Mouse (Mus musculus) MEL (cell line): ENCODE data around the gene Smg8. TPM values are rescaled to one million over a fixed set of nuclear protein-coding genes. Genes with fewer than 3 reads are reported as not detected.
A peak's percentile ranks its signal among the peaks of the same experiment; 100 is the strongest.

Source experiments
- DNase-seq: peaks from one replicate; pipeline ENCODE4 v3.0.0; 2011; ENCODE audit warnings: low read depth, low spot score
- H3K27ac ChIP-seq: 2 replicates; pipeline ENCODE4 v1.5.1; 2012; ENCODE audit warnings: low read depth, mild to moderate bottlenecking, control low read depth, low read length, moderate library complexity; ENCODE audit not compliant: control insufficient read depth
- H3K27me3 ChIP-seq, 2 experiments: fragments of 150-350 bp in 1 of 2; sonication (generic) in 1 of 2; 2 replicates each; pipeline ENCODE4 v1.6.1; 2012; ENCODE audit warnings: low read length in 2 of 2, mild to moderate bottlenecking in 2 of 2, improper control_type of control experiment in 1 of 2, moderate library complexity in 1 of 2; ENCODE audit not compliant: insufficient read depth in 2 of 2, control insufficient read depth in 1 of 2
- H3K36me3 ChIP-seq, 2 experiments: 2 replicates each; pipeline ENCODE4 v1.6.1; 2012 to 2014; ENCODE audit warnings: low read length in 2 of 2, improper control_type of control experiment in 1 of 2, inconsistent platforms in 1 of 2, mild to moderate bottlenecking in 1 of 2; ENCODE audit not compliant: insufficient read depth in 2 of 2, control insufficient read depth in 1 of 2
- H3K4me1 ChIP-seq, 2 experiments: fragments of 150-350 bp in 1 of 2; sonication (generic) in 1 of 2; 2 replicates each; pipeline ENCODE4 v1.6.1; 2012; ENCODE audit warnings: low read length in 2 of 2, improper control_type of control experiment in 1 of 2, mild to moderate bottlenecking in 1 of 2; ENCODE audit not compliant: insufficient read depth in 2 of 2, control insufficient read depth in 1 of 2
- H3K4me3 ChIP-seq, 2 experiments: fragments of 150-350 bp in 1 of 2; sonication (generic) in 1 of 2; 2 replicates each; pipeline ENCODE4 v1.5.1; 2012; ENCODE audit warnings: low read depth in 2 of 2, low read length in 2 of 2, mild to moderate bottlenecking in 2 of 2, moderate library complexity in 2 of 2, control low read depth in 1 of 2, improper control_type of control experiment in 1 of 2; ENCODE audit not compliant: control insufficient read depth in 1 of 2, insufficient read depth in 1 of 2
- H3K79me2 ChIP-seq: 2 replicates; pipeline ENCODE4 v1.6.1; 2012; ENCODE audit warnings: mild to moderate bottlenecking, low read length, moderate library complexity; ENCODE audit not compliant: control insufficient read depth, poor library complexity, insufficient read depth
- H3K9ac ChIP-seq: 2 replicates; pipeline ENCODE4 v1.6.1; 2012; ENCODE audit warnings: low read depth, mild to moderate bottlenecking, control low read depth, low read length, moderate library complexity; ENCODE audit not compliant: control insufficient read depth, poor library complexity, severe bottlenecking
- H3K9me3 ChIP-seq: fragments of 150-350 bp; sonication (generic); replicated peaks from 2 replicates; pipeline ENCODE4 v1.6.1; 2012; ENCODE audit warnings: mild to moderate bottlenecking, low read length, improper control_type of control experiment, moderate library complexity; ENCODE audit not compliant: insufficient read depth
- CHD1 ChIP-seq: IDR thresholded peaks from 2 replicates; pipeline ENCODE4 v1.6.1; 2012; ENCODE audit warnings: low read depth, mild to moderate bottlenecking, inconsistent platforms, low read length, improper control_type of control experiment
- CHD2 ChIP-seq: IDR thresholded peaks from 2 replicates; pipeline ENCODE4 v1.6.1; 2011; ENCODE audit warnings: low read length, improper control_type of control experiment
- ELF1 ChIP-seq: IDR thresholded peaks from 2 replicates; pipeline ENCODE4 v1.6.1; 2014; ENCODE audit warnings: low read depth, mild to moderate bottlenecking, inconsistent platforms, low read length, improper control_type of control experiment, moderate library complexity
- EP300 ChIP-seq, 2 experiments: IDR thresholded peaks; 2 replicates each; pipeline ENCODE4 v1.6.1; 2011; ENCODE audit warnings: improper control_type of control experiment in 2 of 2, low read length in 2 of 2, low read depth in 1 of 2, mild to moderate bottlenecking in 1 of 2
- ETS1 ChIP-seq: IDR thresholded peaks from 2 replicates; pipeline ENCODE4 v1.6.1; 2012; ENCODE audit warnings: low read depth, mild to moderate bottlenecking, inconsistent platforms, low read length, improper control_type of control experiment, moderate library complexity
- GATA1 ChIP-seq: IDR thresholded peaks from 2 replicates; pipeline ENCODE4 v1.6.1; 2011; ENCODE audit warnings: low read depth, low read length, improper control_type of control experiment
- KAT2A ChIP-seq: conservative IDR thresholded peaks from 2 replicates; pipeline ENCODE4 v1.6.1; 2012; ENCODE audit warnings: low read depth, low read length, improper control_type of control experiment, inconsistent platforms
- MAFK ChIP-seq: IDR thresholded peaks from 2 replicates; pipeline ENCODE4 v1.6.1; 2011; ENCODE audit warnings: low read depth, mild to moderate bottlenecking, low read length, improper control_type of control experiment, borderline replicate concordance
- MXI1 ChIP-seq: IDR thresholded peaks from 2 replicates; pipeline ENCODE4 v1.6.1; 2011; ENCODE audit warnings: mild to moderate bottlenecking, low read depth, low read length, improper control_type of control experiment
- MYC ChIP-seq: IDR thresholded peaks from 2 replicates; pipeline ENCODE4 v1.6.1; 2011; ENCODE audit warnings: low read depth, mild to moderate bottlenecking, low read length, improper control_type of control experiment, moderate library complexity
- NELFE ChIP-seq: IDR thresholded peaks from 2 replicates; pipeline ENCODE4 v1.6.1; 2011; ENCODE audit warnings: low read depth, low read length, improper control_type of control experiment
- NRF1 ChIP-seq: IDR thresholded peaks from 2 replicates; pipeline ENCODE4 v1.6.1; 2014; ENCODE audit warnings: low read depth, mild to moderate bottlenecking, inconsistent platforms, low read length, improper control_type of control experiment, moderate library complexity; ENCODE audit not compliant: poor library complexity, insufficient read depth, severe bottlenecking
- RCOR1 ChIP-seq: IDR thresholded peaks from 2 replicates; pipeline ENCODE4 v1.6.1; 2012; ENCODE audit warnings: low read depth, mild to moderate bottlenecking, inconsistent platforms, low read length, improper control_type of control experiment
- SIN3A ChIP-seq: IDR thresholded peaks from 2 replicates; pipeline ENCODE4 v1.6.1; 2012; ENCODE audit warnings: low read length, improper control_type of control experiment, inconsistent platforms
- SMC3 ChIP-seq: IDR thresholded peaks from 2 replicates; pipeline ENCODE4 v1.6.1; 2011; ENCODE audit warnings: low read depth, low read length, improper control_type of control experiment
- TAL1 ChIP-seq: IDR thresholded peaks from 2 replicates; pipeline ENCODE4 v1.6.1; 2012; ENCODE audit warnings: mild to moderate bottlenecking, inconsistent platforms, low read length, moderate library complexity, mixed read lengths
- TBP ChIP-seq: IDR thresholded peaks from 2 replicates; pipeline ENCODE4 v1.8.0; 2011; ENCODE audit warnings: low read depth, low read length, improper control_type of control experiment
- UBTF ChIP-seq: IDR thresholded peaks from 2 replicates; pipeline ENCODE4 v1.6.1; 2012; ENCODE audit warnings: low read depth, mild to moderate bottlenecking, inconsistent platforms, low read length, improper control_type of control experiment, moderate library complexity, borderline replicate concordance; ENCODE audit not compliant: insufficient read depth
- USF1 ChIP-seq: IDR thresholded peaks from 2 replicates; pipeline ENCODE4 v1.6.1; 2014; ENCODE audit warnings: low read depth, mild to moderate bottlenecking, inconsistent platforms, low read length, improper control_type of control experiment, moderate library complexity
- ZC3H11A ChIP-seq: IDR thresholded peaks from 2 replicates; pipeline ENCODE4 v1.6.1; 2012; ENCODE audit warnings: low read depth, mild to moderate bottlenecking, inconsistent platforms, low read length, improper control_type of control experiment
- ZKSCAN1 ChIP-seq: IDR thresholded peaks from 2 replicates; pipeline ENCODE4 v1.6.1; 2012; ENCODE audit warnings: low read depth, mild to moderate bottlenecking, inconsistent platforms, low read length, improper control_type of control experiment, moderate library complexity
- polyA plus RNA-seq, 2 experiments: library from polyadenylated mRNA; stranded (reverse) in 1 of 2; unstranded in 1 of 2; fragments of >175 nt in 1 of 2; fragments of >200 nt in 1 of 2; gene quantifications; 2 replicates each; pipeline versions ENCODE4 v1.2.1 to v1.2.4; 2012; ENCODE audit warnings: low replicate concordance in 2 of 2, low read depth in 1 of 2; ENCODE audit not compliant: insufficient read length in 2 of 2, insufficient read depth in 1 of 2, missing spikeins in 1 of 2
- total RNA-seq: library from RNA; depleted of rRNA; stranded (reverse); fragments of 300-350 nt; gene quantifications from 2 replicates; pipeline ENCODE4 v1.2.3, GENCODE M21; 2012

The Smg8 gene
- total and polyA plus RNA-seq, 3 experiments, result 28.1 to 120 (median 33.9) TPM

GRCm38 (mm10) chr11:87046968-87047367 lies 39.6 kb downstream of the Smg8 start:
- H3K27me3 ChIP-seq, result no peaks in the 10 kb centered on the region
- H3K4me1 ChIP-seq, result peaks cover 0 to 8% of the 10 kb centered on the region in 2 experiments; a peak in 1 of 4 replicates
- no peaks in the 10 kb centered on the region for H3K79me2 ChIP-seq
- H3K9me3 ChIP-seq, result no peaks in the 10 kb centered on the region
- peaks cover 2 to 3% of the 10 kb centered on the region in 2 experiments; a peak in 2 of 4 replicates for H3K36me3 ChIP-seq
- DNase-seq, result no peak
- H3K4me3 ChIP-seq, result no peak overlapping the region
- no peak overlapping the region for H3K27ac ChIP-seq
- TF ChIP-seq SMC3 (no peak), ZKSCAN1 (no peak), EP300 (IDR thresholded peaks at IDR 0.05; ENCODE audit: low read depth in 1 of 2, low read length in 2 of 2) (0 out of 4 replicates have a peak, but pooled peaks of 1 of the 2 experiments have one; percentile 12), TAL1 (peak; percentile 59), USF1 (no peak), TBP (no peak)
- no peak overlapping the region for H3K9ac ChIP-seq

GRCm38 (mm10) chr11:87043052-87043451 lies 43.5 kb downstream of the Smg8 start:
- H3K27me3 ChIP-seq, result no peaks in the 10 kb centered on the region
- no peak overlapping the region for H3K4me3 ChIP-seq
- DNase-seq, result no peak
- H3K79me2 ChIP-seq, result no peaks in the 10 kb centered on the region
- H3K27ac ChIP-seq, result no peak overlapping the region
- no peak overlapping the region for H3K9ac ChIP-seq
- H3K9me3 ChIP-seq, result no peaks in the 10 kb centered on the region
- peaks cover 0 to 8% of the 10 kb centered on the region in 2 experiments; a peak in 1 of 4 replicates for H3K4me1 ChIP-seq
- TF ChIP-seq TBP (no peak), KAT2A (no peak), RCOR1 (no peak), NELFE (no peak), GATA1 (no peak), ZC3H11A (no peak), USF1 (no peak), CHD2 (no peak), ETS1 (no peak), MXI1 (no peak), SIN3A (no peak), SMC3 (no peak), UBTF (no peak), CHD1 (no peak), MAFK (no peak), MYC (no peak), NRF1 (no peak), ELF1 (no peak), EP300 (IDR thresholded peaks at IDR 0.05; ENCODE audit: low read depth in 1 of 2, low read length in 2 of 2) (no peak), ZKSCAN1 (no peak)
- H3K36me3 ChIP-seq, result peaks cover 2 to 3% of the 10 kb centered on the region in 2 experiments; a peak in 2 of 4 replicates
